Mouse (Mus musculus) MEL (cell line): Measurements from ENCODE around the gene Cdyl. TPM values are rescaled to one million over a fixed set of nuclear protein-coding genes. Genes with fewer than 3 reads are reported as not detected.

ENCODE experiments used
- DNase-seq: peaks from one replicate; pipeline ENCODE4 v3.0.0; 2011; ENCODE audit warnings: low read depth, low spot score
- H3K27ac ChIP-seq: 2 replicates; pipeline ENCODE4 v1.5.1; 2012; ENCODE audit warnings: low read depth, mild to moderate bottlenecking, control low read depth, low read length, moderate library complexity; ENCODE audit not compliant: control insufficient read depth
- H3K27me3 ChIP-seq, 2 experiments: fragments of 150-350 bp in 1 of 2; sonication (generic) in 1 of 2; 2 replicates each; pipeline ENCODE4 v1.6.1; 2012; ENCODE audit warnings: low read length in 2 of 2, mild to moderate bottlenecking in 2 of 2, improper control_type of control experiment in 1 of 2, moderate library complexity in 1 of 2; ENCODE audit not compliant: insufficient read depth in 2 of 2, control insufficient read depth in 1 of 2
- H3K36me3 ChIP-seq, 2 experiments: 2 replicates each; pipeline ENCODE4 v1.6.1; 2012 to 2014; ENCODE audit warnings: low read length in 2 of 2, improper control_type of control experiment in 1 of 2, inconsistent platforms in 1 of 2, mild to moderate bottlenecking in 1 of 2; ENCODE audit not compliant: insufficient read depth in 2 of 2, control insufficient read depth in 1 of 2
- H3K4me1 ChIP-seq, 2 experiments: fragments of 150-350 bp in 1 of 2; sonication (generic) in 1 of 2; 2 replicates each; pipeline ENCODE4 v1.6.1; 2012; ENCODE audit warnings: low read length in 2 of 2, improper control_type of control experiment in 1 of 2, mild to moderate bottlenecking in 1 of 2; ENCODE audit not compliant: insufficient read depth in 2 of 2, control insufficient read depth in 1 of 2
- H3K4me3 ChIP-seq, 2 experiments: fragments of 150-350 bp in 1 of 2; sonication (generic) in 1 of 2; 2 replicates each; pipeline ENCODE4 v1.5.1; 2012; ENCODE audit warnings: low read depth in 2 of 2, low read length in 2 of 2, mild to moderate bottlenecking in 2 of 2, moderate library complexity in 2 of 2, control low read depth in 1 of 2, improper control_type of control experiment in 1 of 2; ENCODE audit not compliant: control insufficient read depth in 1 of 2, insufficient read depth in 1 of 2
- H3K79me2 ChIP-seq: 2 replicates; pipeline ENCODE4 v1.6.1; 2012; ENCODE audit warnings: mild to moderate bottlenecking, low read length, moderate library complexity; ENCODE audit not compliant: control insufficient read depth, poor library complexity, insufficient read depth
- H3K9ac ChIP-seq: 2 replicates; pipeline ENCODE4 v1.6.1; 2012; ENCODE audit warnings: low read depth, mild to moderate bottlenecking, control low read depth, low read length, moderate library complexity; ENCODE audit not compliant: control insufficient read depth, poor library complexity, severe bottlenecking
- H3K9me3 ChIP-seq: fragments of 150-350 bp; sonication (generic); replicated peaks from 2 replicates; pipeline ENCODE4 v1.6.1; 2012; ENCODE audit warnings: mild to moderate bottlenecking, low read length, improper control_type of control experiment, moderate library complexity; ENCODE audit not compliant: insufficient read depth
- CHD1 ChIP-seq: IDR thresholded peaks from 2 replicates; pipeline ENCODE4 v1.6.1; 2012; ENCODE audit warnings: low read depth, mild to moderate bottlenecking, inconsistent platforms, low read length, improper control_type of control experiment
- CTCF ChIP-seq, 3 experiments: IDR thresholded peaks in 2 of 3; conservative IDR thresholded peaks in 1 of 3; 2 replicates each; pipeline ENCODE4 v1.5.1; 2011 to 2012; ENCODE audit warnings: low read length in 3 of 3, low read depth in 2 of 3, mild to moderate bottlenecking in 2 of 3, improper control_type of control experiment in 1 of 3, inconsistent platforms in 1 of 3, mixed read lengths in 1 of 3, moderate library complexity in 1 of 3; ENCODE audit not compliant: control insufficient read depth in 1 of 3, insufficient read depth in 1 of 3, poor library complexity in 1 of 3, severe bottlenecking in 1 of 3
- ELF1 ChIP-seq: IDR thresholded peaks from 2 replicates; pipeline ENCODE4 v1.6.1; 2014; ENCODE audit warnings: low read depth, mild to moderate bottlenecking, inconsistent platforms, low read length, improper control_type of control experiment, moderate library complexity
- GABPA ChIP-seq: IDR thresholded peaks from 2 replicates; pipeline ENCODE4 v1.6.1; 2012; ENCODE audit warnings: low read depth, mild to moderate bottlenecking, inconsistent platforms, low read length, improper control_type of control experiment, moderate library complexity
- GATA1 ChIP-seq: IDR thresholded peaks from 2 replicates; pipeline ENCODE4 v1.6.1; 2011; ENCODE audit warnings: low read depth, low read length, improper control_type of control experiment
- KAT2A ChIP-seq: conservative IDR thresholded peaks from 2 replicates; pipeline ENCODE4 v1.6.1; 2012; ENCODE audit warnings: low read depth, low read length, improper control_type of control experiment, inconsistent platforms
- MEF2A ChIP-seq: IDR thresholded peaks from 2 replicates; pipeline ENCODE4 v1.6.1; 2014; ENCODE audit warnings: low read depth, mild to moderate bottlenecking, inconsistent platforms, low read length, improper control_type of control experiment; ENCODE audit not compliant: poor library complexity, insufficient replicate concordance, severe bottlenecking; ENCODE audit errors: extremely low read depth
- MXI1 ChIP-seq: IDR thresholded peaks from 2 replicates; pipeline ENCODE4 v1.6.1; 2011; ENCODE audit warnings: mild to moderate bottlenecking, low read depth, low read length, improper control_type of control experiment
- NRF1 ChIP-seq: IDR thresholded peaks from 2 replicates; pipeline ENCODE4 v1.6.1; 2014; ENCODE audit warnings: low read depth, mild to moderate bottlenecking, inconsistent platforms, low read length, improper control_type of control experiment, moderate library complexity; ENCODE audit not compliant: poor library complexity, insufficient read depth, severe bottlenecking
- RAD21 ChIP-seq: IDR thresholded peaks from 2 replicates; pipeline ENCODE4 v1.6.1; 2011; ENCODE audit warnings: mild to moderate bottlenecking, low read depth, low read length, improper control_type of control experiment
- SMC3 ChIP-seq: IDR thresholded peaks from 2 replicates; pipeline ENCODE4 v1.6.1; 2011; ENCODE audit warnings: low read depth, low read length, improper control_type of control experiment
- TBP ChIP-seq: IDR thresholded peaks from 2 replicates; pipeline ENCODE4 v1.8.0; 2011; ENCODE audit warnings: low read depth, low read length, improper control_type of control experiment
- ZC3H11A ChIP-seq: IDR thresholded peaks from 2 replicates; pipeline ENCODE4 v1.6.1; 2012; ENCODE audit warnings: low read depth, mild to moderate bottlenecking, inconsistent platforms, low read length, improper control_type of control experiment
- ZMIZ1 ChIP-seq: IDR thresholded peaks from 2 replicates; pipeline ENCODE4 v1.6.1; 2012; ENCODE audit warnings: low read depth, mild to moderate bottlenecking, inconsistent platforms, low read length, improper control_type of control experiment, moderate library complexity
- polyA plus RNA-seq, 2 experiments: library from polyadenylated mRNA; stranded (reverse) in 1 of 2; unstranded in 1 of 2; fragments of >175 nt in 1 of 2; fragments of >200 nt in 1 of 2; gene quantifications; 2 replicates each; pipeline versions ENCODE4 v1.2.1 to v1.2.4; 2012; ENCODE audit warnings: low replicate concordance in 2 of 2, low read depth in 1 of 2; ENCODE audit not compliant: insufficient read length in 2 of 2, insufficient read depth in 1 of 2, missing spikeins in 1 of 2
- total RNA-seq: library from RNA; depleted of rRNA; stranded (reverse); fragments of 300-350 nt; gene quantifications from 2 replicates; pipeline ENCODE4 v1.2.3, GENCODE M21; 2012

Cdyl gene
- total and polyA plus RNA-seq, 3 experiments: 8.9 to 32.2 TPM; not detected in 1

DNA sequence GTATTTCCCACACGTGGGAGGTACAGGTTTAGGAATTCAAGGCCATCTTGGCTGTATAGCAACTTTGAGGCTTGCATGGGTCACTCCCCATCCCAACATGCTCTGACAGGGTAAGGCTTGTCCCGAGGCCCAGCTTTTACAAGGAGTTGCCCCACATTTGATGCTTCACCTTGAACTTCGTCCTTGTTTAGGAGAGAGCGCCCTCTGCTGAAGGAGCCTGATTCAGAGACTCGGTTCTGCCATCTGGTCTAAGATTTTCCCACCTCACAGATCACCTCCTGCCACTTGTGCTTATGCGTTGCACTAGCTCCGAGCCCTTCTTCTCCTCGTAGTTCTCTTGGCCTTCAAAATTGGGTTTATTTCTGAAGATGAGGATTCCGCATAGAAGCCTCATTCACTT is 139.0 kb downstream of the Cdyl start:
- peaks cover 9 to 17% of the 10 kb centered on the region in 2 experiments for H3K4me1 ChIP-seq
- H3K9me3 ChIP-seq: no peaks in the 10 kb centered on the region
- peak; percentile 47 for DNase-seq
- H3K36me3 ChIP-seq: peaks cover 2 to 12% of the 10 kb centered on the region in 2 experiments; a peak in 3 of 4 replicates
- no peak overlapping the region for H3K9ac ChIP-seq
- peaks cover 43% of the 10 kb centered on the region for H3K79me2 ChIP-seq
- no peak overlapping the region for H3K4me3 ChIP-seq
- TF ChIP-seq RAD21 (peak; percentile 53), CHD1 (no peak), ZC3H11A (peak; percentile 44; the same call in 1 of the 2 replicates), MXI1 (no peak), SMC3 (peak; percentile 54), CTCF (IDR thresholded peaks at IDR 0.05 in 2 of 3, conservative IDR thresholded peaks at IDR 0.05 in 1 of 3; ENCODE audit: control insufficient read depth in 1 of 3, insufficient read depth in 1 of 3, low read depth in 2 of 3, low read length in 3 of 3, poor library complexity in 1 of 3, severe bottlenecking in 1 of 3) (peak; percentile 54 to 59 (median 58))
- H3K27me3 ChIP-seq: no peaks in the 10 kb centered on the region
- no peak overlapping the region for H3K27ac ChIP-seq

GRCm38 (mm10) chr13:35800270-35800669 is 140.6 kb downstream of the Cdyl start:
- no peak overlapping the region for H3K9ac ChIP-seq
- H3K9me3 ChIP-seq: no peaks in the 10 kb centered on the region
- no peak for DNase-seq
- H3K4me3 ChIP-seq: no peak overlapping the region
- peaks cover 2 to 8% of the 10 kb centered on the region in 2 experiments; a peak in 3 of 4 replicates for H3K36me3 ChIP-seq
- no peak overlapping the region for H3K27ac ChIP-seq
- no peak for TF ChIP-seq ELF1
- H3K27me3 ChIP-seq: no peaks in the 10 kb centered on the region
- H3K4me1 ChIP-seq: peaks cover 7 to 11% of the 10 kb centered on the region in 2 experiments
- H3K79me2 ChIP-seq: peaks cover 39% of the 10 kb centered on the region

- TF ChIP-seq KAT2A (no peak), ZMIZ1 (no peak), CHD1 (no peak), GABPA (no peak), GATA1 (no peak), MEF2A (no peak), TBP (no peak), NRF1 (no peak)
- DNase-seq: no peak
- no peaks in the 10 kb centered on the region for H3K9me3 ChIP-seq
- peaks cover 21 to 32% of the 10 kb centered on the region in 2 experiments for H3K4me1 ChIP-seq
- no peak overlapping the region for H3K27ac ChIP-seq
- H3K79me2 ChIP-seq: peaks cover 34% of the 10 kb centered on the region
- peaks cover 0 to 38% of the 10 kb centered on the region in 2 experiments; a peak in 2 of 4 replicates for H3K36me3 ChIP-seq
- H3K9ac ChIP-seq: no peak overlapping the region
- H3K27me3 ChIP-seq: no peaks in the 10 kb centered on the region
- H3K4me3 ChIP-seq: no peak overlapping the region
Observed at GRCm38 (mm10) chr13:35805727-35806126, 146.1 kb downstream of the Cdyl start.
